Mouse (Mus musculus): ENCODE measurements around the gene Prtg.

DNA sequence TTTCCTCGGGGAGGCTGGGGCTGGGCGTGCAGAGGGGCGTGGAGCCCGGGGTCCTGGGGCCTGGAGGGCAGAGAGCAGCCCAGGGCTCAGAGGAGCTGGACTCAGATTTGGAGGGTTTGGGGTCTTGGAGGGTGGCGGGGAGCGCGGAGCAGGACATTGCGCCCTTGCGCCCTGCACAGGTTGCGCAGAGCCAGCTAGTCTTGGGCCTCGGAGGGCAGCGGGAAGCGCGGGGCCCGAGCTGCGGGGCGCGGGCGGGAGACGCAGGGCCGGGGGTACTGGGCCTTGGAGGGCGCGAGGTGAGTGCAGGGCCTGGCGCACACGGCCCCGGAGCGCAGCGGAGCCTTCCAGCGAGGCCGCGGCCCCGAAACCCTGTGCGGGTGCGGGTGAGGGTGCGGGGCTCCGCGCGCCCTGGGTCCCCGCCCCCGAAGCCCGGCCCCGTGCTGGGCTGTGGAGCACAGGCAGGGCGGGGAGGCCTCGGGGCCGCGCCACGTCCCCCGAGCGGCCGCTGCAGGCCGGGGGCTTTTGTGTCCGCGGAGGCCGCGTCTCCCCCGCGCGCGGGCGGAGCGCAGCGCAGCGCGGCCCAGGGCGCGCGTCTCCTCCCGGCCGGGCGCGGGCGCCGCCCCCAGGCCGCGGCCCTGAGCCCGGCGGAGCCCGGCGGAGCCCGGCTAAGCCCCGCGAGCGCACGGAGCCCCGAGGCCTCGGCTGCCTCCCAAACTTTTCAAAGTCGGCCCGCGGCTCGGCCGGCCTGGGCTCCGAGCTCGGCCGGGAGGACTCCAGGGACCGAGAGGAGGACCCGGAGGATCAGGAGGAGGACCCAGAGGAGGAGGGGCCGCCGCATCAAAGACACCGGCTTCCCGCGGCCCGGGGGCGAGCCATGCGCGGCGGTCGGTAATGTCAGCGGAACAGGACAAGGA lies 118.6 kb downstream of the Prtg start, which contains the start of gene Pygo1:
- TF ChIP-seq CTCF (IDR thresholded peaks at IDR 0.05; ENCODE audit: low read depth) (no peak), EP300 (optimal IDR thresholded peaks at IDR 0.05) (no peak)

Data from stomach, postnatal 0 days (tissue).